Mouse (Mus musculus): ENCODE results near the gene Dnajc9. TPM values are rescaled to one million over a fixed set of nuclear protein-coding genes. Genes with fewer than 3 reads are reported as not detected.

Gene Dnajc9
- polyA plus RNA-seq, 1 experiment from 2014 or later, result 119 TPM

- Histone ChIP-seq H3K9ac (replicated peaks; ENCODE audit: low read length) (no peak overlapping the region), H3K9me3 (ENCODE audit: control insufficient read depth, low read length) (no peaks in the 10 kb centered on the region), H3K36me3 (ENCODE audit: control insufficient read depth, insufficient read depth, low read length) (peaks cover 50% of the 10 kb centered on the region), H3K4me1 (ENCODE audit: control insufficient read depth, insufficient read depth, low read length) (no peaks in the 10 kb centered on the region), H3K27me3 (ENCODE audit: control insufficient read depth, insufficient read depth, low read length) (no peaks in the 10 kb centered on the region), H3K4me3 (replicated peaks; ENCODE audit: low read depth, low read length) (no peak overlapping the region), H3K4me2 (ENCODE audit: low read length) (no peak overlapping the region), H3K27ac (replicated peaks; ENCODE audit: low read depth, low read length) (no peak overlapping the region)
- DNase-seq, result peak; percentile 37
- no peak for ATAC-seq (ENCODE audit: low FRiP score, low TSS enrichment)
- WGBS, result 87% methylated on average over 8 of the region's 8 CpGs
Observed at GRCm38 (mm10) chr14:20340149-20340548, 48.6 kb downstream of the Dnajc9 start.

GRCm38 (mm10) chr14:20339415-20339814 lies 49.3 kb downstream of the Dnajc9 start:
- Histone ChIP-seq H3K36me3 (ENCODE audit: control insufficient read depth, insufficient read depth, low read length) (peaks cover 53% of the 10 kb centered on the region), H3K27ac (replicated peaks; ENCODE audit: low read depth, low read length) (no peak overlapping the region), H3K4me1 (ENCODE audit: control insufficient read depth, insufficient read depth, low read length) (no peaks in the 10 kb centered on the region), H3K27me3 (ENCODE audit: control insufficient read depth, insufficient read depth, low read length) (no peaks in the 10 kb centered on the region), H3K4me3 (replicated peaks; ENCODE audit: low read depth, low read length) (no peak overlapping the region), H3K4me2 (ENCODE audit: low read length) (no peak overlapping the region), H3K9me3 (ENCODE audit: control insufficient read depth, low read length) (no peaks in the 10 kb centered on the region), H3K9ac (replicated peaks; ENCODE audit: low read length) (no peak overlapping the region)
- 96% methylated on average over 5 of the region's 5 CpGs for WGBS
- DNase-seq (no peak), ATAC-seq (ENCODE audit: low FRiP score, low TSS enrichment) (no peak)

Other genes starting within 250 kb of the Dnajc9 start
- 0.43 and 0.88 TPM in 2 replicates for gene Kcnk5, start 207.1 kb downstream of the Dnajc9 start, polyA plus RNA-seq (2014; fragmentation: Nextera tagmentation; extraction: Ambion mirVana)
- gene Kcnk16, start 119.7 kb downstream of the Dnajc9 start, polyA plus RNA-seq (2014; fragmentation: Nextera tagmentation; extraction: Ambion mirVana), result not detected in 2 replicates
- 10.2 and 10.7 TPM in 2 replicates for gene Nudt13, start 94.2 kb downstream of the Dnajc9 start, polyA plus RNA-seq (2014; fragmentation: Nextera tagmentation; extraction: Ambion mirVana)
- 43.7 and 55.1 TPM in 2 replicates for gene Ecd, start 40.8 kb downstream of the Dnajc9 start, polyA plus RNA-seq (2014; fragmentation: Nextera tagmentation; extraction: Ambion mirVana)
- gene Fam149b, start 40.7 kb downstream of the Dnajc9 start, polyA plus RNA-seq (2014; fragmentation: Nextera tagmentation; extraction: Ambion mirVana), result 37.1 and 46.6 TPM in 2 replicates
- 62.8 and 68.3 TPM in 2 replicates for gene Mrps16, start 4.7 kb upstream of the Dnajc9 start, polyA plus RNA-seq (2014; fragmentation: Nextera tagmentation; extraction: Ambion mirVana)
- 0.38 and 1.00 TPM in 2 replicates for gene Cfap70, start 63.3 kb upstream of the Dnajc9 start, polyA plus RNA-seq (2014; fragmentation: Nextera tagmentation; extraction: Ambion mirVana)
- 9.4 and 11.6 TPM in 2 replicates for gene Anxa7, start 91.2 kb upstream of the Dnajc9 start, polyA plus RNA-seq (2014; fragmentation: Nextera tagmentation; extraction: Ambion mirVana)
- gene Mss51, start 108.0 kb upstream of the Dnajc9 start, polyA plus RNA-seq (2014; fragmentation: Nextera tagmentation; extraction: Ambion mirVana), result 0.27 and 0.49 TPM in 2 replicates
- gene Ppp3cb, start 157.7 kb upstream of the Dnajc9 start, polyA plus RNA-seq (2014; fragmentation: Nextera tagmentation; extraction: Ambion mirVana), result 119 and 122 TPM in 2 replicates